In genomic region chr16:44630861-44631260, GRCm38 (mm10) we compare ENCODE assay signal across 11 mouse cellular contexts.
DNase-seq lines count a peak whose midpoint lies in the region; ATAC-seq and TF ChIP-seq lines count a peak whose summit lies in the region.
"Had no signal": no experiment of that assay in that cellular context is flagged by ENCODE, and none has a peak within 500 bp of the region (broad histone marks: within the 10 kb centered on the region; RNA-seq: fewer than 3 reads in every experiment).

No protein-coding gene starts in this region.

- no peaks in the 10 kb centered on the region for H3K36me3 ChIP-seq in kidney, embryonic 16.5 days (ENCODE audit: insufficient read depth, low read length)
- H3K36me3 ChIP-seq in embryonic facial prominence, embryonic 14.5 days (ENCODE audit: control insufficient read depth, insufficient read depth, low read length): no peaks in the 10 kb centered on the region
- H3K36me3 ChIP-seq in limb, embryonic 14.5 days (ENCODE audit: control insufficient read depth, insufficient read depth, low read length): no peaks in the 10 kb centered on the region

- H3K9me3 ChIP-seq in kidney, embryonic 16.5 days (ENCODE audit: low read length): no peaks in the 10 kb centered on the region
- H3K9me3 ChIP-seq in embryonic facial prominence, embryonic 14.5 days (ENCODE audit: control insufficient read depth, low read length): no peaks in the 10 kb centered on the region
- H3K9me3 ChIP-seq in limb, embryonic 14.5 days (ENCODE audit: control insufficient read depth, low read length): no peaks in the 10 kb centered on the region
- H3K9me3 ChIP-seq: megakaryocyte, embryonic 14.5 days had no signal

- no peak overlapping the region for H3K4me3 ChIP-seq in kidney, embryonic 16.5 days (ENCODE audit: low read length)
- no peak overlapping the region for H3K4me3 ChIP-seq in embryonic facial prominence, embryonic 14.5 days (ENCODE audit: low read depth, low read length)
- no peak overlapping the region for H3K4me3 ChIP-seq in limb, embryonic 14.5 days (replicated peaks; ENCODE audit: low read length)
- H3K4me3 ChIP-seq: megakaryocyte, embryonic 14.5 days had no signal

- DNase-seq in embryo, embryonic 10 days (ENCODE audit: low spot score): peak; percentile 29
- no peak for DNase-seq in embryo, embryonic 9.5 days (ENCODE audit: extremely low spot score)
- no peak for DNase-seq in kidney, postnatal 14 days
- DNase-seq in embryonic facial prominence, embryonic 14.5 days (ENCODE audit: low spot score): peak; percentile 50
- peak; percentile 79 for DNase-seq in limb, embryonic 14.5 days (ENCODE audit: low spot score)
- DNase-seq in c-Kit-positive CD71-positive TER-119-positive erythroid progenitor cells, embryonic 14.5 days (ENCODE audit: low spot score): no peak
- no peak for DNase-seq in thymus, postnatal 0 days (ENCODE audit: low spot score)

- H3K4me2 ChIP-seq in kidney, embryonic 16.5 days (replicated peaks; ENCODE audit: low read depth, low read length): no peak overlapping the region
- H3K4me2 ChIP-seq in embryonic facial prominence, embryonic 14.5 days (ENCODE audit: low read depth, low read length): no peak overlapping the region
- no peak overlapping the region for H3K4me2 ChIP-seq in limb, embryonic 14.5 days (replicated peaks; ENCODE audit: low read depth, low read length, severe bottlenecking)

- no peak overlapping the region for H3K9ac ChIP-seq in kidney, embryonic 16.5 days (replicated peaks; ENCODE audit: low read length)
- H3K9ac ChIP-seq in embryonic facial prominence, embryonic 14.5 days (ENCODE audit: low read depth, low read length): no peak overlapping the region
- no peak overlapping the region for H3K9ac ChIP-seq in limb, embryonic 14.5 days (ENCODE audit: low read depth, low read length, severe bottlenecking)
- H3K9ac ChIP-seq: liver, embryonic 14.5 days had no signal

- H3K27me3 ChIP-seq in kidney, embryonic 16.5 days (ENCODE audit: insufficient read depth, low read length): no peaks in the 10 kb centered on the region
- no peaks in the 10 kb centered on the region for H3K27me3 ChIP-seq in embryonic facial prominence, embryonic 14.5 days (replicated peaks; ENCODE audit: control insufficient read depth, insufficient read depth, low read length)
- H3K27me3 ChIP-seq in limb, embryonic 14.5 days (ENCODE audit: control insufficient read depth, insufficient read depth, low read length): no peaks in the 10 kb centered on the region

- no peak for TF ChIP-seq POLR2A in limb, embryonic 14.5 days (IDR thresholded peaks at IDR 0.05; ENCODE audit: borderline replicate concordance, extremely low read depth, insufficient read depth, insufficient read length)

- peak overlapping the region; percentile 94 for H3K27ac ChIP-seq in kidney, embryonic 16.5 days (ENCODE audit: low read length)
- peak overlapping the region; percentile 92 for H3K27ac ChIP-seq in embryonic facial prominence, embryonic 14.5 days (replicated peaks; ENCODE audit: low read depth, low read length)
- H3K27ac ChIP-seq in limb, embryonic 14.5 days (replicated peaks; ENCODE audit: low read depth, low read length): peak overlapping the region; percentile 89
- H3K27ac ChIP-seq: liver, embryonic 14.5 days had no signal

- peaks cover 64% of the 10 kb centered on the region for H3K4me1 ChIP-seq in kidney, embryonic 16.5 days (ENCODE audit: insufficient read depth, low read length)
- H3K4me1 ChIP-seq in embryonic facial prominence, embryonic 14.5 days (ENCODE audit: control insufficient read depth, insufficient read depth, low read length): peaks cover 47% of the 10 kb centered on the region
- H3K4me1 ChIP-seq in limb, embryonic 14.5 days (ENCODE audit: control insufficient read depth, insufficient read depth, low read length): peaks cover 50% of the 10 kb centered on the region

- 32% methylated on average over 9 of the region's 9 CpGs for WGBS in kidney, embryonic 16.5 days
- 53% methylated on average over 9 of the region's 9 CpGs for WGBS in embryonic facial prominence, embryonic 14.5 days
- WGBS in limb, embryonic 14.5 days: 32% methylated on average over 9 of the region's 9 CpGs

- no peak for ATAC-seq in kidney, embryonic 16.5 days (ENCODE audit: low FRiP score, low TSS enrichment)
- no peak for ATAC-seq in embryonic facial prominence, embryonic 14.5 days (ENCODE audit: low read depth)
- ATAC-seq in limb, embryonic 14.5 days (ENCODE audit: low FRiP score, low read depth): no peak
- ATAC-seq: inflammation-experienced regulatory T-cells, adult 6 months had no signal

Comparison
In these comparisons a context has a peak if more than half of its experiments do, and no peak if none do; other contexts are left out.
1. DNase-seq: peak in embryo, embryonic 10 days (single experiment), embryonic facial prominence, embryonic 14.5 days (single experiment) and limb, embryonic 14.5 days (single experiment); none in embryo, embryonic 9.5 days (single experiment), kidney, postnatal 14 days (single experiment), c-Kit-positive CD71-positive TER-119-positive erythroid progenitor cells, embryonic 14.5 days (single experiment) and thymus, postnatal 0 days (single experiment).
2. Peak in every context shown above with its lines, with median percentiles within 50 percentile points of each other: H3K27ac ChIP-seq.